Mouse (Mus musculus): ENCODE measurements around the gene Tmem63a.
"Not testable (repeated sequence)": the region's sequence is repeated elsewhere in the genome, so short reads cannot be mapped to it uniquely, and the experiment has no call there.

Tmem63a gene

GRCm38 (mm10) chr1:180942166-180943031 lies at the start of gene Tmem63a:
Gene Tmem63a, plus strand, starts transcription at chr1:180942344.
- peak; percentile 24 to 42 for DNase-seq

- no peak for DNase-seq
Measured at GRCm38 (mm10) chr1:180892808-180893207, 49.3 kb upstream of the Tmem63a start, which contains the start of gene Lefty2. Gene Lefty2, plus strand, starts transcription at chr1:180893108.

GRCm38 (mm10) chr1:180894088-180894987 lies 47.8 kb upstream of the Tmem63a start:
- DNase-seq: not testable (repeated sequence)

GRCm38 (mm10) chr1:180901107-180901506 lies 41.0 kb upstream of the Tmem63a start:
- DNase-seq: peak; percentile 55 to 61

GRCm38 (mm10) chr1:180902915-180903314 lies 39.2 kb upstream of the Tmem63a start:
- DNase-seq: no peak

GRCm38 (mm10) chr1:180903666-180904038 lies 38.5 kb upstream of the Tmem63a start:
- DNase-seq: no peak

GRCm38 (mm10) chr1:180904039-180904814 lies 37.9 kb upstream of the Tmem63a start, which contains the start of gene Pycr2:
Gene Pycr2, plus strand, starts transcription at chr1:180904293.
- DNase-seq: peak; percentile 97

GRCm38 (mm10) chr1:180904815-180905080 lies 37.4 kb upstream of the Tmem63a start:
- no peak for DNase-seq

GRCm38 (mm10) chr1:180905307-180905706 lies 36.8 kb upstream of the Tmem63a start:
- no peak for DNase-seq

GRCm38 (mm10) chr1:180905876-180906275 lies 36.3 kb upstream of the Tmem63a start:
- no peak for DNase-seq

GRCm38 (mm10) chr1:180906461-180907147 lies 35.5 kb upstream of the Tmem63a start:
- DNase-seq: no peak

GRCm38 (mm10) chr1:180911138-180911537 lies 31.0 kb upstream of the Tmem63a start:
- DNase-seq: no peak

- DNase-seq: no peak
Measured at GRCm38 (mm10) chr1:180911653-180912287, 30.4 kb upstream of the Tmem63a start.

- DNase-seq: no peak
Measured at GRCm38 (mm10) chr1:180912792-180913191, 29.4 kb upstream of the Tmem63a start.

GRCm38 (mm10) chr1:180913797-180914196 lies 28.3 kb upstream of the Tmem63a start:
- no peak for DNase-seq

- no peak for DNase-seq
Measured at GRCm38 (mm10) chr1:180916425-180916824, 25.7 kb upstream of the Tmem63a start.

- DNase-seq: no peak
Measured at GRCm38 (mm10) chr1:180917053-180917452, 25.1 kb upstream of the Tmem63a start.

GRCm38 (mm10) chr1:180919686-180920085 lies 22.5 kb upstream of the Tmem63a start:
- peak in 1 of 2 experiments; percentile 32 for DNase-seq

- no peak for DNase-seq
Measured at GRCm38 (mm10) chr1:180922273-180923048, 19.7 kb upstream of the Tmem63a start.

- no peak for DNase-seq
Measured at GRCm38 (mm10) chr1:180924737-180925136, 17.4 kb upstream of the Tmem63a start.

- no peak for DNase-seq
Measured at GRCm38 (mm10) chr1:180926286-180926685, 15.9 kb upstream of the Tmem63a start.
